Mouse (Mus musculus) kidney, postnatal 0 days (tissue): Measurements from ENCODE around the gene B3gnt2. TPM values are rescaled to one million over a fixed set of nuclear protein-coding genes. Genes with fewer than 3 reads are reported as not detected.

ENCODE experiments used
- ATAC-seq: fragments of 200-750 bp; cut with Nextera tagmentation; replicated peaks from 2 replicates; pipeline ENCODE4 v1.8.0; 2017; ENCODE audit warnings: low read depth, moderate number of reproducible peaks, moderate TSS enrichment, moderate library complexity; ENCODE audit not compliant: low FRiP score
- DNase-seq: peaks from one replicate; pipeline ENCODE4 v3.0.0-alpha.2; 2016; ENCODE audit warnings: low spot score
- H3K27ac ChIP-seq: fragments of 300-500 bp; sonication (generic); 2 replicates; pipeline ENCODE4 v1.5.1; 2014; ENCODE audit warnings: mild to moderate bottlenecking
- H3K27me3 ChIP-seq: fragments of 300-500 bp; sonication (generic); 2 replicates; pipeline ENCODE4 v1.6.1; 2014; ENCODE audit warnings: low read length, mixed read lengths; ENCODE audit not compliant: insufficient read depth
- H3K36me3 ChIP-seq: fragments of 300-500 bp; sonication (generic); 2 replicates; pipeline ENCODE4 v1.6.1; 2014; ENCODE audit warnings: low read length, mixed read lengths; ENCODE audit not compliant: insufficient read depth
- H3K4me1 ChIP-seq: fragments of 300-500 bp; sonication (generic); replicated peaks from 2 replicates; pipeline ENCODE4 v1.6.1; 2014; ENCODE audit warnings: antibody characterized with exemption, low read length, mixed read lengths; ENCODE audit not compliant: insufficient read depth
- H3K4me2 ChIP-seq: fragments of 300-500 bp; sonication (generic); 2 replicates; pipeline ENCODE4 v1.6.1; 2014; ENCODE audit warnings: mild to moderate bottlenecking, low read length, moderate library complexity, mixed read lengths
- H3K4me3 ChIP-seq: fragments of 300-500 bp; sonication (generic); replicated peaks from 2 replicates; pipeline ENCODE4 v1.5.1; 2014; ENCODE audit warnings: low read depth, low read length
- H3K9ac ChIP-seq: fragments of 300-500 bp; sonication (generic); 2 replicates; pipeline ENCODE4 v1.6.1; 2014; ENCODE audit warnings: low read depth, low read length
- H3K9me3 ChIP-seq: fragments of 300-500 bp; sonication (generic); replicated peaks from 2 replicates; pipeline ENCODE4 v1.6.1; 2016; ENCODE audit warnings: low read length, inconsistent platforms, mixed read lengths
- CTCF ChIP-seq: IDR thresholded peaks from 2 replicates; pipeline ENCODE4 v1.5.1; 2016; ENCODE audit warnings: antibody characterized with exemption, low read depth, mild to moderate bottlenecking, moderate library complexity
- WGBS: fragments of 180-500 bp; shearing (Covaris S2); extraction: QIAGEN DNeasy Blood & Tissue Kit; methylation state at CpG from one replicate; pipeline ENCODE4 v1.1.7; 2014; 5-methylcytosine and 5-hydroxymethylcytosine counted together
- polyA plus RNA-seq: library from polyadenylated mRNA; unstranded; fragments of >200 nt; fragmentation: Nextera tagmentation; extraction: Ambion mirVana; gene quantifications from 2 replicates; pipeline ENCODE4 v1.2.1, GENCODE M21; 2015

The B3gnt2 gene
- polyA plus RNA-seq, 1 experiment from 2014 or later, result 20.7 TPM

GRCm38 (mm10) chr11:22762236-22762927 is 98.4 kb downstream of the B3gnt2 start:
- ATAC-seq (no peak), DNase-seq (no peak)
- Histone ChIP-seq H3K27me3 (no peaks in the 10 kb centered on the region), H3K4me3 (no peak overlapping the region), H3K4me2 (no peak overlapping the region), H3K27ac (no peak overlapping the region), H3K9me3 (no peaks in the 10 kb centered on the region), H3K9ac (no peak overlapping the region), H3K4me1 (no peaks in the 10 kb centered on the region), H3K36me3 (no peaks in the 10 kb centered on the region)
- no peak for TF ChIP-seq CTCF
- 88% methylated on average over 18 of the region's 18 CpGs for WGBS

DNA sequence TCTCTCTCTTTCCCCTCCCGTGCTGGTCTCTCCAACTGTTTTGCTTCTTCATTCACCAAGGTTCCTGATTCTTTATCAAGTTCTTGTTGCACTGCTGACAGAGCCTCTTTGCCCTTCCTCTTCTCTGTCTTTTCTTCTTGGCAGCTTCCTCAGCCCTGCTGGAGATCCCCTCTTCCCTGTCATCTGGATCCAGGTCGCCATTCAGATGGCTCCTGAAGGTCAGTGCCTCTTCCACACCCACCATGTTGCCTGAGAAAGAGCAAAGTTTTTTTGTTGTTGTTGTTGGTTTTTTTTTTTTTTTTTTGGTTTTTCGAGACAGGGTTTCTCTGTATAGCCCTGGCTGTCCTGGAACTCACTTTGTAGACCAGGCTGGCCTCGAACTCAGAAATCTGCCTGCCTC is 101.0 kb downstream of the B3gnt2 start:
- Histone ChIP-seq H3K9ac (no peak overlapping the region), H3K4me2 (no peak overlapping the region), H3K36me3 (no peaks in the 10 kb centered on the region), H3K9me3 (no peaks in the 10 kb centered on the region), H3K4me3 (no peak overlapping the region), H3K27ac (no peak overlapping the region), H3K27me3 (no peaks in the 10 kb centered on the region), H3K4me1 (no peaks in the 10 kb centered on the region)
- ATAC-seq (no peak), DNase-seq (no peak)
- 91% methylated on average over 4 of the region's 4 CpGs for WGBS
- TF ChIP-seq CTCF, result no peak

- no peak for ATAC-seq
- WGBS, result 93% methylated on average over 3 of the region's 3 CpGs
- no peaks in the 10 kb centered on the region for H3K36me3 ChIP-seq
- no peak overlapping the region for H3K27ac ChIP-seq
- no peaks in the 10 kb centered on the region for H3K4me1 ChIP-seq
- H3K9ac ChIP-seq, result no peak overlapping the region
- no peaks in the 10 kb centered on the region for H3K9me3 ChIP-seq
- H3K4me3 ChIP-seq, result no peak overlapping the region
- H3K27me3 ChIP-seq, result no peaks in the 10 kb centered on the region
- TF ChIP-seq CTCF, result no peak
- no peak overlapping the region for H3K4me2 ChIP-seq
- no peak for DNase-seq
Observed at GRCm38 (mm10) chr11:22756168-22756980, 104.4 kb downstream of the B3gnt2 start.

DNA sequence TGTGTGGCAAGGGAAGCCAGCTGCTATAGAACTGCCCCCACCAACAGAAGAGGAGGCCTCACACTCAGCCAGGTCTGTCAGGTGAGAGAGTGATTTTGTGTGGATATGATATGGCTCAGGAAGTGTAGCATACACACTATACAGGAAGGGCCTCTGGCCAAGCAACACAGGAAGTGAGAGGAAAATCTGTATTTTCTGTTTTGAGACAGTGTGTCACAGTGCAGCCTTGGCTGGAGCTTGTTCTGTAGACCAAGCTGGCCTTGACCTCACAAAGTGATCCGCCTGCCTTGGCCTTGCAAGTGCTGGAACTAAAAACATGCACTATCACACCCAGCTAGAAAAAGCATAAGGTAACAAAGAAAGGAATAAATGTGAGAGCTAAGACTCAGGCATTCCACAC is 105.6 kb downstream of the B3gnt2 start:
- H3K27me3 ChIP-seq, result no peaks in the 10 kb centered on the region
- no peak for TF ChIP-seq CTCF
- WGBS, result 60% methylated on average over 1 of the region's 1 CpGs
- no peaks in the 10 kb centered on the region for H3K4me1 ChIP-seq
- H3K4me3 ChIP-seq, result no peak overlapping the region
- no peaks in the 10 kb centered on the region for H3K9me3 ChIP-seq
- no peak overlapping the region for H3K4me2 ChIP-seq
- no peak overlapping the region for H3K27ac ChIP-seq
- ATAC-seq (no peak), DNase-seq (no peak)
- H3K9ac ChIP-seq, result no peak overlapping the region
- H3K36me3 ChIP-seq, result no peaks in the 10 kb centered on the region

GRCm38 (mm10) chr11:22752596-22752995 is 108.2 kb downstream of the B3gnt2 start:
- no peaks in the 10 kb centered on the region for H3K27me3 ChIP-seq
- no peak for DNase-seq
- no peaks in the 10 kb centered on the region for H3K36me3 ChIP-seq
- no peaks in the 10 kb centered on the region for H3K4me1 ChIP-seq
- no peak for TF ChIP-seq CTCF
- 35% methylated on average over 5 of the region's 5 CpGs for WGBS
- H3K27ac ChIP-seq, result no peak overlapping the region
- no peak for ATAC-seq
- H3K4me3 ChIP-seq, result no peak overlapping the region
- no peaks in the 10 kb centered on the region for H3K9me3 ChIP-seq
- no peak overlapping the region for H3K4me2 ChIP-seq
- no peak overlapping the region for H3K9ac ChIP-seq

DNA sequence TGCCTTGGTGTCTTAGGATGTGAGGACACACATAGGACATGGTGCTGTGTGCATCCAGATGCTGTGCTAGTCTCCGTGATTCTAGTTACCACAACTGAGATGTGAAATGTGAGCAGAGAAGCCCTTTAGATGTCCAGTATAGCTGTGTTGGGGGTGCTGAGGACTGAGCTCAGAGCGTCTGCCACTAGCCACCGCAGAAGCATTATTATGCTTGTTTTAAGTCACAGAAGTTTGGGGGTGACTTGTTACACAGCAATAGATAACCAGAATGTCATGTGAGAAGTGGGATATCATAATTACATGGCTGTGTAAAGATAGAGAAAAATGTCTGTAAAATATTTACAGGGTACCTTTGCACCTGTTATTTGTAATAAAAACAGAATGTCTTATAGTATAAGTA is 109.2 kb downstream of the B3gnt2 start:
- ATAC-seq (no peak), DNase-seq (no peak)
- no peak overlapping the region for H3K27ac ChIP-seq
- H3K9me3 ChIP-seq, result no peaks in the 10 kb centered on the region
- TF ChIP-seq CTCF, result no peak
- H3K9ac ChIP-seq, result no peak overlapping the region
- H3K27me3 ChIP-seq, result no peaks in the 10 kb centered on the region
- WGBS, result 85% methylated on average over 3 of the region's 3 CpGs
- H3K4me2 ChIP-seq, result no peak overlapping the region
- no peaks in the 10 kb centered on the region for H3K36me3 ChIP-seq
- no peak overlapping the region for H3K4me3 ChIP-seq
- H3K4me1 ChIP-seq, result no peaks in the 10 kb centered on the region
